Mouse (Mus musculus): ENCODE data around the gene Sec22b. TPM values are rescaled to one million over a fixed set of nuclear protein-coding genes. Genes with fewer than 3 reads are reported as not detected.

The Sec22b gene
- total RNA-seq (2017): 40.5 and 56.4 TPM in 2 replicates

- ATAC-seq (replicated peaks; ENCODE audit: low read depth, poor library complexity, severe bottlenecking): peak; percentile 99
Observed at GRCm38 (mm10) chr3:97900516-97901490, at the start of gene Sec22b. TSS of gene Sec22b (plus strand) at chr3:97901190.

GRCm38 (mm10) chr3:97851803-97852202, 49.2 kb upstream of the Sec22b start:
- no peak for ATAC-seq (replicated peaks; ENCODE audit: low read depth, poor library complexity, severe bottlenecking)

- ATAC-seq (replicated peaks; ENCODE audit: low read depth, poor library complexity, severe bottlenecking): no peak
Observed at GRCm38 (mm10) chr3:97854575-97855384, 46.2 kb upstream of the Sec22b start.

- ATAC-seq (replicated peaks; ENCODE audit: low read depth, poor library complexity, severe bottlenecking): no peak
Observed at GRCm38 (mm10) chr3:97859400-97859799, 41.6 kb upstream of the Sec22b start.

- no peak for ATAC-seq (replicated peaks; ENCODE audit: low read depth, poor library complexity, severe bottlenecking)
Observed at GRCm38 (mm10) chr3:97860820-97861451, 40.1 kb upstream of the Sec22b start.

GRCm38 (mm10) chr3:97866696-97867095, 34.3 kb upstream of the Sec22b start:
- ATAC-seq (replicated peaks; ENCODE audit: low read depth, poor library complexity, severe bottlenecking): no peak

- ATAC-seq (replicated peaks; ENCODE audit: low read depth, poor library complexity, severe bottlenecking): peak; percentile 46
Observed at GRCm38 (mm10) chr3:97867221-97868023, 33.6 kb upstream of the Sec22b start.

GRCm38 (mm10) chr3:97868024-97868689, 32.8 kb upstream of the Sec22b start:
- ATAC-seq (replicated peaks; ENCODE audit: low read depth, poor library complexity, severe bottlenecking): peak; percentile 81

- no peak for ATAC-seq (replicated peaks; ENCODE audit: low read depth, poor library complexity, severe bottlenecking)
Observed at GRCm38 (mm10) chr3:97868733-97869132, 32.3 kb upstream of the Sec22b start.

- no peak for ATAC-seq (replicated peaks; ENCODE audit: low read depth, poor library complexity, severe bottlenecking)
Observed at GRCm38 (mm10) chr3:97869730-97870129, 31.3 kb upstream of the Sec22b start.

- no peak for ATAC-seq (replicated peaks; ENCODE audit: low read depth, poor library complexity, severe bottlenecking)
Observed at GRCm38 (mm10) chr3:97874777-97875176, 26.2 kb upstream of the Sec22b start.

- peak; percentile 61; the same call in 1 of the 2 replicates for ATAC-seq (replicated peaks; ENCODE audit: low read depth, poor library complexity, severe bottlenecking)
Observed at GRCm38 (mm10) chr3:97876259-97876658, 24.7 kb upstream of the Sec22b start.

- peak; percentile 85 for ATAC-seq (replicated peaks; ENCODE audit: low read depth, poor library complexity, severe bottlenecking)
Observed at GRCm38 (mm10) chr3:97879222-97879621, 21.8 kb upstream of the Sec22b start.

- no peak for ATAC-seq (replicated peaks; ENCODE audit: low read depth, poor library complexity, severe bottlenecking)
Observed at GRCm38 (mm10) chr3:97881576-97881975, 19.4 kb upstream of the Sec22b start.

GRCm38 (mm10) chr3:97887785-97888167, 13.2 kb upstream of the Sec22b start:
- no peak for ATAC-seq (replicated peaks; ENCODE audit: low read depth, poor library complexity, severe bottlenecking)

GRCm38 (mm10) chr3:97888168-97888901, 12.7 kb upstream of the Sec22b start, which contains the start of gene Pde4dip:
TSS of gene Pde4dip (minus strand) at chr3:97888707.
- ATAC-seq (replicated peaks; ENCODE audit: low read depth, poor library complexity, severe bottlenecking): peak; percentile 58

- ATAC-seq (replicated peaks; ENCODE audit: low read depth, poor library complexity, severe bottlenecking): no peak
Observed at GRCm38 (mm10) chr3:97890205-97890604, 10.8 kb upstream of the Sec22b start.

- ATAC-seq (replicated peaks; ENCODE audit: low read depth, poor library complexity, severe bottlenecking): peak; percentile 62; the same call in 1 of the 2 replicates
Observed at GRCm38 (mm10) chr3:97894695-97895094, 6.3 kb upstream of the Sec22b start.

Measured in common myeloid progenitor, adult 5-6 weeks (primary cell).